Mouse (Mus musculus): Measurements from ENCODE around the gene Bmt2. TPM values are rescaled to one million over a fixed set of nuclear protein-coding genes. Genes with fewer than 3 reads are reported as not detected.

Bmt2 gene
- polyA plus RNA-seq, 1 experiment from 2014 or later, result 15.2 TPM

DNA sequence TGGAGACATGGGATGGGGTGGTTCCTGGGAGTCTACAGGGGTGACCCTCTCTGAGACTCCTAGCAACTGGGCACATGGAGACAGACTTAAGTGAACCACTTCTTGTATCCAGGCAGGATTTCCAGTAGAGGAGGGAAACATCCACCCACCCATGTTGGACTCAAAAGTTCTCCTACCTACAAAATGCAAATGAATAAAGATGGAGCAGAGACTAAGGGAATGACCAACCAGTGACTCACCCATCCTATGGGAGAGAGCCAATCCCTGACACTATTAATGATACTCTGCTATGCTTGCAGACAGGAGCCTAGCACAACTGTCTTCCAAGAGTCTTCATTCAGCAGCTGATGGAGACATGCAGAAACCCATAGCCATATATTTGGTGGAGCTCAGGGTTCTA lies 29.5 kb downstream of the Bmt2 start:
- DNase-seq (ENCODE audit: low spot score) (no peak), ATAC-seq (ENCODE audit: low read depth) (no peak)
- H3K9ac ChIP-seq (ENCODE audit: low read depth, low read length), result no peak overlapping the region
- peaks cover 27% of the 10 kb centered on the region for H3K9me3 ChIP-seq (ENCODE audit: control insufficient read depth, low read length)
- no peak overlapping the region for H3K4me2 ChIP-seq (ENCODE audit: low read depth, low read length)
- no peaks in the 10 kb centered on the region for H3K4me1 ChIP-seq (ENCODE audit: control insufficient read depth, insufficient read depth, low read length)
- peaks cover 30% of the 10 kb centered on the region for H3K36me3 ChIP-seq (ENCODE audit: control insufficient read depth, insufficient read depth, low read length)
- H3K27me3 ChIP-seq (replicated peaks; ENCODE audit: control insufficient read depth, insufficient read depth, low read length), result no peaks in the 10 kb centered on the region
- no peak overlapping the region for H3K4me3 ChIP-seq (ENCODE audit: low read depth, low read length)
- H3K27ac ChIP-seq (replicated peaks; ENCODE audit: low read depth, low read length), result no peak overlapping the region

DNA sequence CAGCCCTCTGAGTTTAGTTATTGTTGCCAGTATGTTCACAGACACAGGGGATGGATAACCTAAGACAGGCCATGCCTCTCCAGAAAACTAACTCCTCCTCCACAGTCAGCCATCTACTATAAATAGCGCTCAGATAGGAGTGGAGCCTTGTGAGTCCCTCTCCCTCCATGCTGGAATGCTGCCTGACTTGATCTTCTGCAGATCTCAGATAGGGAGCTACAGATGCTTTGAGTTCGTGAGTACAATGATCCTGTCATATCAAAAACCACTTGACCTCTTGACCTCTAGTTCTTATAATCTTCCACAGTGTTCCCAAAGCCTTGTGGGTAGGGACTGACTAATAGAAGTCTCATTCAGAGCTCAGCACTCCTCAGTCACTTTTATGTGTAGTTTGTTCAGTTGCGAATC lies 41.2 kb downstream of the Bmt2 start:
- 72% methylated on average over 3 of the region's 3 CpGs for WGBS
- Histone ChIP-seq H3K9me3 (ENCODE audit: control insufficient read depth, low read length) (no peaks in the 10 kb centered on the region), H3K27ac (replicated peaks; ENCODE audit: low read depth, low read length) (no peak overlapping the region), H3K27me3 (replicated peaks; ENCODE audit: control insufficient read depth, insufficient read depth, low read length) (no peaks in the 10 kb centered on the region), H3K9ac (ENCODE audit: low read depth, low read length) (no peak overlapping the region), H3K4me2 (ENCODE audit: low read depth, low read length) (no peak overlapping the region), H3K4me1 (ENCODE audit: control insufficient read depth, insufficient read depth, low read length) (no peaks in the 10 kb centered on the region), H3K4me3 (ENCODE audit: low read depth, low read length) (no peak overlapping the region), H3K36me3 (ENCODE audit: control insufficient read depth, insufficient read depth, low read length) (peaks cover 24% of the 10 kb centered on the region)
- peak; percentile 67 for DNase-seq (ENCODE audit: low spot score)
- peak; percentile 74; the same call in 1 of the 2 replicates for ATAC-seq (ENCODE audit: low read depth)

DNA sequence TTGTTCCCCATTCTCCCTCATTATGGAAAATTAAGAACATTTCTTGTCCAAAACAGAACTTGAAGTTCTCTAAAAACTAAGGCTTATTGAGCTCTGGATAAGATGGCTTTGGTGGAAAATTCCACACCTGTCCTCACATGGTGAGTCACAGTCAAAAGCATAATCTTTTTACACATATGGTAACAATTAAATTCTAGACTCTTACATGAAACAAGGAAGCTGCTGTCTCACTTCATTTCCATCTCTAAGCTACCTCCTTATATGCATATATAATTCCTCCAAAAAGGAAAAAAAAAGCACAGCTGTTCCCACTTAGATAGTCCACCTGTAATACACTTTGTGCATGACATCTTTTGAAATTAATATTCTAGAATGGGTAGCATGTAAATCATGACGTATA lies 45.2 kb downstream of the Bmt2 start:
- WGBS, result 47% methylated on average over 1 of the region's 1 CpGs
- Histone ChIP-seq H3K4me1 (ENCODE audit: control insufficient read depth, insufficient read depth, low read length) (no peaks in the 10 kb centered on the region), H3K9ac (ENCODE audit: low read depth, low read length) (no peak overlapping the region), H3K4me3 (ENCODE audit: low read depth, low read length) (no peak overlapping the region), H3K27me3 (replicated peaks; ENCODE audit: control insufficient read depth, insufficient read depth, low read length) (no peaks in the 10 kb centered on the region), H3K27ac (replicated peaks; ENCODE audit: low read depth, low read length) (no peak overlapping the region), H3K4me2 (ENCODE audit: low read depth, low read length) (no peak overlapping the region), H3K36me3 (ENCODE audit: control insufficient read depth, insufficient read depth, low read length) (peaks cover 21% of the 10 kb centered on the region; the same call in 1 of the 2 replicates), H3K9me3 (ENCODE audit: control insufficient read depth, low read length) (no peaks in the 10 kb centered on the region)
- peak; percentile 53; the same call in 1 of the 2 replicates for ATAC-seq (ENCODE audit: low read depth)
- DNase-seq (ENCODE audit: low spot score), result peak; percentile 15

DNA sequence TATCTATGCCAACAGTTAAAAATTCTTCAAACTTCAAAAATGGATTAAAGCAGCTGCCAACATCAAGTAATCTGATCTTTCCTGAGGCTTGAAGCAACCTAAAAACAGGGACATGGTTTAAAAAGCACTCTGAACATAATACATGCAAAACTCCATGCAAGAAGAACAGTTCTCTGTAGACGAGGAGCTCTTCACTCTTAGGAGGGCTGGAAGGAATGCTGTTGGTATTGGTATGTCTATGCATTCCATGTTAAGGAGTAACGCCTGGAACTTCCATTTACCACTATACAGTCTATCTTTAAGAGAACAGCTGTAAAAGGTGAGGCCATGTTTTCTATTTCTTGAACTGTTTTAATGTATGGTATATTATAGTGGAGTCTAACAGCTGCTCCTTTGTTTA lies 47.2 kb downstream of the Bmt2 start:
- Histone ChIP-seq H3K4me3 (ENCODE audit: low read depth, low read length) (no peak overlapping the region), H3K9me3 (ENCODE audit: control insufficient read depth, low read length) (no peaks in the 10 kb centered on the region), H3K36me3 (ENCODE audit: control insufficient read depth, insufficient read depth, low read length) (peaks cover 21% of the 10 kb centered on the region; the same call in 1 of the 2 replicates), H3K27ac (replicated peaks; ENCODE audit: low read depth, low read length) (no peak overlapping the region), H3K4me2 (ENCODE audit: low read depth, low read length) (no peak overlapping the region), H3K9ac (ENCODE audit: low read depth, low read length) (no peak overlapping the region), H3K4me1 (ENCODE audit: control insufficient read depth, insufficient read depth, low read length) (no peaks in the 10 kb centered on the region), H3K27me3 (replicated peaks; ENCODE audit: control insufficient read depth, insufficient read depth, low read length) (no peaks in the 10 kb centered on the region)
- DNase-seq (ENCODE audit: low spot score), result peak; percentile 9
- WGBS, result 53% methylated on average over 2 of the region's 2 CpGs
- 0 out of 2 replicates have a peak, but pooled peaks have one; percentile 47 for ATAC-seq (ENCODE audit: low read depth)

DNA sequence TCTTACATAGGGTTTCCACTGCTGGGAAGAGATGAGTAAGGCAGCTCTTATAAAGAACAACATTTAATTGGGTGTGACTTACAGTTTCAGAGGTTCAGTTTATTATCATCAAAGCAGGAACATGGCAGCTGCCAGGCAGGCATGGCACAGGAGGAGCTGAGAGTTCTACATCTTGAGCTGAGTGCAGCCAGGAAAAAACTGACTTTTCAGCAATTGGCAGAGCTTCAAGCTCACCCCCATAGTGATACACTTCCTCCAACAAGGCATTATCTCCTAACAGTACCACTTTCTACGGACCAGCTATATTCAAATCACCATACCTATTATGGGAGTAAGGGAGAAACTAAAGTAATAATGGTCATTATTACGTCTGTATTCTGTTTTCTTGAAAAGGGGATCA lies 58.1 kb downstream of the Bmt2 start:
- Histone ChIP-seq H3K36me3 (ENCODE audit: control insufficient read depth, insufficient read depth, low read length) (0 out of 2 replicates have a peak, but pooled peaks cover 3% of the 10 kb centered on the region), H3K4me2 (ENCODE audit: low read depth, low read length) (no peak overlapping the region), H3K4me1 (ENCODE audit: control insufficient read depth, insufficient read depth, low read length) (no peaks in the 10 kb centered on the region), H3K4me3 (ENCODE audit: low read depth, low read length) (no peak overlapping the region), H3K27me3 (replicated peaks; ENCODE audit: control insufficient read depth, insufficient read depth, low read length) (no peaks in the 10 kb centered on the region), H3K9ac (ENCODE audit: low read depth, low read length) (no peak overlapping the region), H3K27ac (replicated peaks; ENCODE audit: low read depth, low read length) (no peak overlapping the region), H3K9me3 (ENCODE audit: control insufficient read depth, low read length) (no peaks in the 10 kb centered on the region)
- no peak for ATAC-seq (ENCODE audit: low read depth)
- 91% methylated on average over 2 of the region's 2 CpGs for WGBS
- DNase-seq (ENCODE audit: low spot score), result no peak

DNA sequence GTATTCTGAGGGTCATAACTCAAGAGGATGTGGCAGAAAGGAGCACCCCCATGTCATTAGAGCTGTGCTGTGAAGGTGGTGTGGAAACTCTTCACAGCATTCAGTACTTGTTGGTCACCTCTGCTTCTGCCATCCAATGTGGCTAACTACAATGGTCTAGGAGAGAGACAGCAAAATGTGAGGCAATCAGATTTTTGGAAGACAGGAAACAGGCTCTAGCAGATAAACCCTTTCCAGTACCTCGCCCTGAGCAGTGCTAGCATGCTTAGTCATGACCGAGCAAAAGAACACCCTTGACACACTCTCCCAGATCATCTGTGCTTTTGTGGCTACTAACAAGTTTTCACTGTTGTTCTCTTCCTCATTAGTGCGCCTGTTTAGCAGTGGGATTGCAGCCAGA lies 60.7 kb downstream of the Bmt2 start:
- Histone ChIP-seq H3K4me3 (ENCODE audit: low read depth, low read length) (no peak overlapping the region), H3K9ac (ENCODE audit: low read depth, low read length) (no peak overlapping the region), H3K9me3 (ENCODE audit: control insufficient read depth, low read length) (no peaks in the 10 kb centered on the region), H3K4me2 (ENCODE audit: low read depth, low read length) (no peak overlapping the region), H3K36me3 (ENCODE audit: control insufficient read depth, insufficient read depth, low read length) (0 out of 2 replicates have a peak, but pooled peaks cover 3% of the 10 kb centered on the region), H3K27ac (replicated peaks; ENCODE audit: low read depth, low read length) (no peak overlapping the region), H3K27me3 (replicated peaks; ENCODE audit: control insufficient read depth, insufficient read depth, low read length) (no peaks in the 10 kb centered on the region), H3K4me1 (ENCODE audit: control insufficient read depth, insufficient read depth, low read length) (no peaks in the 10 kb centered on the region)
- DNase-seq (ENCODE audit: low spot score) (no peak), ATAC-seq (ENCODE audit: low read depth) (no peak)
- WGBS, result 82% methylated on average over 3 of the region's 3 CpGs

DNA sequence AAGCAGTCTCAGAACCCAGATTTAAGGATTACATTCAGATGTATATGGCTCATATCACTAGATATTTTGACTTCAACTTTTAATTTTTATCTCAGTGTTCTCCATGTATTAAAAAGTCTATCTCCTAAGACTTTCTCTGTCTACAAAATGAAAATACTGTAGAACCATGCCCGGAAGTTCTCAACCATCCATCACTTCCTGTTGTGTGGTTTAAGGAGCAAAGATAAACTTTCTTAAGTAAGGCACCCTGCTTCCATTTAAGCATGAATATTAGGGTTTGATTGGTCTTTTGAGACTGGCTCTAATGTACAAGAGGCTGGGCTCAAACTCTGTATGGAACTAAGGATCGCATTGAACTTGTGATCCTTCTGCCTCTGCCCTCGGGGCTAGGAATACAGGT lies 63.2 kb downstream of the Bmt2 start:
- Histone ChIP-seq H3K4me2 (ENCODE audit: low read depth, low read length) (no peak overlapping the region), H3K9ac (ENCODE audit: low read depth, low read length) (no peak overlapping the region), H3K27me3 (replicated peaks; ENCODE audit: control insufficient read depth, insufficient read depth, low read length) (no peaks in the 10 kb centered on the region), H3K4me1 (ENCODE audit: control insufficient read depth, insufficient read depth, low read length) (no peaks in the 10 kb centered on the region), H3K36me3 (ENCODE audit: control insufficient read depth, insufficient read depth, low read length) (no peaks in the 10 kb centered on the region), H3K4me3 (ENCODE audit: low read depth, low read length) (no peak overlapping the region), H3K9me3 (ENCODE audit: control insufficient read depth, low read length) (no peaks in the 10 kb centered on the region), H3K27ac (replicated peaks; ENCODE audit: low read depth, low read length) (no peak overlapping the region)
- DNase-seq (ENCODE audit: low spot score), result no peak
- 89% methylated on average over 3 of the region's 3 CpGs for WGBS
- ATAC-seq (ENCODE audit: low read depth), result no peak

DNA sequence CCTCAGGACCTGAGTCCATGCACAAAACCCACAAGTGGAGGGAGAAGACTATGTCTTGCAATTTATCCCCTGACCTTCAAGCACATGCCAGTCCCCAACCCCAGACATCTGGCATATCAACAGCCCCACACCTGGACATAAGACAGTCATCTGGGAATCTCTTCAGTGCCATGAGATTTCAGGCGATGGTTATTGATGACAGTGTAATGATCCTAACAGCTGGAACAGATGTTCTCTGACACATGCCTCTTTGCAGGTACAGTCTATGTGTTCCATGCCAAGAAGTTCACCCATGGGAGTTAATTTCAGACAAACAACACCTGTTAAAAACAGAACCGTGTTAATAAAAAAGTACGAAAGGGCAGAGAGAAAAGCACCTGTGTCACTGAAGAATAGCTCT lies 64.1 kb downstream of the Bmt2 start:
- 65% methylated on average over 3 of the region's 3 CpGs for WGBS
- Histone ChIP-seq H3K9ac (ENCODE audit: low read depth, low read length) (no peak overlapping the region), H3K9me3 (ENCODE audit: control insufficient read depth, low read length) (no peaks in the 10 kb centered on the region), H3K27ac (replicated peaks; ENCODE audit: low read depth, low read length) (no peak overlapping the region), H3K4me1 (ENCODE audit: control insufficient read depth, insufficient read depth, low read length) (no peaks in the 10 kb centered on the region), H3K4me3 (ENCODE audit: low read depth, low read length) (no peak overlapping the region), H3K4me2 (ENCODE audit: low read depth, low read length) (no peak overlapping the region), H3K36me3 (ENCODE audit: control insufficient read depth, insufficient read depth, low read length) (no peaks in the 10 kb centered on the region), H3K27me3 (replicated peaks; ENCODE audit: control insufficient read depth, insufficient read depth, low read length) (no peaks in the 10 kb centered on the region)
- 0 out of 2 replicates have a peak, but pooled peaks have one; percentile 42 for ATAC-seq (ENCODE audit: low read depth)
- DNase-seq (ENCODE audit: low spot score), result peak; percentile 27

DNA sequence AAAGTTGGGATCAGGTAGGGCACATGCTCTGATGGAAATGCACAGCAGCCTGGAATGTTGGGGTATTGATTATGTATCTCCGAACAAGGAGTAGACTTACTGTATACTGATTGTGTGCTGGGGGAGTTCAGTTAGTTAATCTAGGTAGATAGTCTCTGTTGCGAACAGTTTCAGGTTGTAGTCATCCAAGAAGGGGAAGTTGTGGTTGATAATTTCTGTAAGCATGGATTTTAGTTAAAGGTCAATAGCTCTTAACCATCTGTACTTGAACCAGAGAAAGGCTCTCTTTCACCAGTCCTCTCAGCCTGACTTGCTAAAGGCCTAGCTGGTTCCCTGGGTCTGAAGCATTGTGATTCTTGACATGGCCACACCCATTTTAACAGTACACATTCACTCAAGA lies 66.9 kb downstream of the Bmt2 start:
- Histone ChIP-seq H3K9me3 (ENCODE audit: control insufficient read depth, low read length) (no peaks in the 10 kb centered on the region), H3K4me1 (ENCODE audit: control insufficient read depth, insufficient read depth, low read length) (peaks cover 14% of the 10 kb centered on the region), H3K4me2 (ENCODE audit: low read depth, low read length) (no peak overlapping the region), H3K27ac (replicated peaks; ENCODE audit: low read depth, low read length) (no peak overlapping the region), H3K27me3 (replicated peaks; ENCODE audit: control insufficient read depth, insufficient read depth, low read length) (no peaks in the 10 kb centered on the region), H3K4me3 (ENCODE audit: low read depth, low read length) (no peak overlapping the region), H3K9ac (ENCODE audit: low read depth, low read length) (no peak overlapping the region), H3K36me3 (ENCODE audit: control insufficient read depth, insufficient read depth, low read length) (no peaks in the 10 kb centered on the region)
- 89% methylated on average over 2 of the region's 2 CpGs for WGBS
- ATAC-seq (ENCODE audit: low read depth), result no peak
- DNase-seq (ENCODE audit: low spot score), result no peak
